Mouse (Mus musculus): ENCODE results near the gene Lect2.

Gene Lect2

DNA sequence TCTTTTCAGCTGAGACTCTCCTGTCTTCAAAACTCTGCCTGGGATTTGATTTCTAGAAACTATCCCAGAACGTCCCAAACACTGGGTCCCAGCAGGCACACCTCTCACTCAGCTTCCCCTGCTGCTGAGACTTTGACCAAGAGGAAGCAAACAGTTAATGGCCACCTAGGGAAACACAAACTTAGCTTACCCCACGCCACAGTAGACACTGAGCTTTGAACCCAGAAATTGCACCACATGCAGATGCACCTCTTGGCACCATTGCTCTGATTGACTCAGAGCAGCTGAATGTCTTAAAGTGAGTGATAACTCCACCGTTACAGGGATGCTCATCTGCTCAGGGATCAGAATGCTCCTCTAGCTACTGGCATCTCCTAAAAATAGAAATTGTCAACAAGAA is 10.5 kb upstream of the Lect2 start:
- intact Hi-C loops (cut with DNase I): loop anchor here (5.0 kb wide), 1 partner anchor 178 kb away; no protein-coding TSS in a partner anchor

DNA sequence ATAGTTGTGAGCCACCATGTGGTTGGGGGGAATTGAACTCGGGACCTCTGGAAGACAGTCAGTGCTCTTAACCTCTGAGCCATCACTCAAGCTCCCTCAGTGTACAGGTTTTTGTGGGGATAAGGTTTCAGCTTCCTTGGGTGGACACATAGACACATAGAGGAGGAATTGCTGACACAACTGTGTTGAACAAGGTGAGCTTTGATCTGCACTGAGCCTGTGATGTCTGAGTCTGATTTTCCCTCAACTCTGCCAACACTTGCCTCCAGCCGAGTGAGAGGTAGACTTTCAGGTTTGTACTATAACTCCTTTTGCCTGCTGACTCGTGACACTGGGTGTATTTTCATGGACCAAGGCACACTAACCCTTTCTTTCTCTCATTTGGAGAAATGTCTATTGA is 8.4 kb upstream of the Lect2 start:
- intact Hi-C loops (cut with DNase I): loop anchor here (5.0 kb wide), 1 partner anchor 181 kb away; no protein-coding TSS in a partner anchor

DNA sequence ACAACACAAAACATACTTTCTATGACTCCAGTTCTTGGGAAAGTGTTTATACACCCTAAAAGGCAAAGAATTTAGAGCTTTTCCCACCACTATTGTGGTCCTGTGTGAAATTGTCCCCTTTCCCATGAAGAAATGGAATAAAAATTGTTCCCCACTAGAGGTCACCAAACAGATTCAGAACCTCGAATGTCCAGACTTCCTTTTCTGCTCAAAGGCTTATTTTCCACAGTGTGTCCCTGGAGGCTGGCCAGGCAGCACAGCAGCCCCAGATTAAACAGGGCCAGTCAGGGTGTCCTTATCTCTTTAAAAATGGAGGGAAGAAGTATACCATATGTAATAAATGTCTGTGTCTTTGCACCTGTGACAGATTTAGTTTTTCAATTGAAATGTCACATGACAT is 7.7 kb upstream of the Lect2 start:
- intact Hi-C loops (cut with DNase I): loop anchor here (5.0 kb wide), 1 partner anchor 181 kb away; no protein-coding TSS in a partner anchor

DNA sequence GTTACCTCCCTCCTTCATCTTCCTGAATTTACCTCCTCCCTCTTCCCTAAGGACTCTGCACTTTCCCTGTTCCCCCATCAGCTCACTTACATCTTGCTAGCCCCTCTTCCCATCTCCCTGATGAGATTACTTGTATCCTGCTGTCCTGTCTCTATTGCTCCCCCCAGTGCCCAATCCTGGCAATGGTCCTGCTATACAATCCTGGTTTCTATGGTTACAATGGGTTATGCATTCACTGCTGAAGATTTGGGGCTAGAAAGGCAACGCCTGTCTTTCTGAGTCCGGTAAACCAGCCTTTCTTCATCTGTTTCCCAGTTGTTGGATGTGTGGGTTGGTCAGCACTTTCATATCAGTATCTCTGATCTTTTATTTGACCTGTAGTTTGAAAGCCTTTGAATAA is 6.1 kb upstream of the Lect2 start:
- intact Hi-C loops (cut with DNase I): loop anchor here (5.0 kb wide), 1 partner anchor 77 kb away; no protein-coding TSS in a partner anchor

DNA sequence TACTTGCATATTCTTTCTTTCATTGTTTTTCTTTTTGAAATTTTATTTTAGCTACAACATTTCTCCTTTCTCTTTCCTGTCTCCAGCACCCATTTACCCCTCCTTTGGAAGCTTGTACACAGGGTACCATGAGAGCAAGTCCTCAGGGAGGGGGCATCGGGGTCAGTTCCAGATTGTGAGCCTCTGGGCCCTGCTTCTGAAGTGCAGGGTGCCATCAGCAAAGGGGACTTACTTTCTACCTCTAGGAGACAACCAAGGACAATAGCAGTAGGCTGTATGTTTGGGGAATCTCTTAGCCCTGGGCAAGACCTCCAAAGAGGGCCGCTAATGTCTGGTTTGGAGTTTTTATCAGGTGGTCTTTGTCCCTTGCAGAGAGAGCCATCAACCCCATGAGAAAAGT is 5.6 kb upstream of the Lect2 start:
- intact Hi-C loops (cut with DNase I): loop anchor here (5.0 kb wide), 1 partner anchor 77 kb away; no protein-coding TSS in a partner anchor

DNA sequence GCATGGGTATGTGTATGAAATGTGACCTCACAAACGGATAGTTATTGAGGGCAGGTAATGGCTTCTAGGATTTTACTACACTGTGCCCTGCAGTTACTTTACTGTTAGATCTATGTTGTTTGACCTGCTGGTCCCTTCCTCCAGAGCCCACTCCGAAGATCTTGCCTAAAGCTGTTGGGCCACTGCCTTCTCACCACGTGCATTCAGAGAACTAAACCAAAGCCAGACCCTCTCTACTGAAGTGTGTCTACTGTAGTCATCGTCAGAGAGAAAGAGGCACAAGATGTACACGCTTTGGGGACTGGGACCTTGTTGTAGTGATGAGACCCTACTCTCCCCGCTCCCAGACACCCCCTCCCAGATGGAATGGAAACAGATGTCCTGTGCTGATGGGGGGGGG is 3.4 kb upstream of the Lect2 start:
- intact Hi-C loops (cut with DNase I): loop anchor here (5.0 kb wide), 1 partner anchor 74 kb away; no protein-coding TSS in a partner anchor

DNA sequence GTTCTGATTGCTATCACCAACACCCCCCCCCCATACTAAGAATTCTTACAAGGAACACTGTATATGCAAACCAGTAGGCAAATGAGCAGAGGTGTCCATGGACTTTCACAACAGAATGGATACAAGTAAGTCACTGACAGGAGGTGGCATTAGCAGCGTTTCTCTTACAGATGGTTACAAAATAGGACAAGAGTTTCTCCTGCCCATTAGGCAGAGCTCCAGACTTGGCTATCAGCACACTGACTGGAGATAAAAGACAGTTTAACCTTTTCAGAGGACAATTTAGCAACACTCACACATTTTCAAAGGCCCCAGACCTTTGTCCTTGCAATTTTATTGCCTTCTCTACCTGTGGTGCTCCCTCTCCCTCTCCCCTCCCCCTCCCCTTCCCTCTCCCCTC is 2.3 kb upstream of the Lect2 start:
- intact Hi-C loops (cut with DNase I): loop anchor here (5.0 kb wide), 1 partner anchor 73 kb away; no protein-coding TSS in a partner anchor

DNA sequence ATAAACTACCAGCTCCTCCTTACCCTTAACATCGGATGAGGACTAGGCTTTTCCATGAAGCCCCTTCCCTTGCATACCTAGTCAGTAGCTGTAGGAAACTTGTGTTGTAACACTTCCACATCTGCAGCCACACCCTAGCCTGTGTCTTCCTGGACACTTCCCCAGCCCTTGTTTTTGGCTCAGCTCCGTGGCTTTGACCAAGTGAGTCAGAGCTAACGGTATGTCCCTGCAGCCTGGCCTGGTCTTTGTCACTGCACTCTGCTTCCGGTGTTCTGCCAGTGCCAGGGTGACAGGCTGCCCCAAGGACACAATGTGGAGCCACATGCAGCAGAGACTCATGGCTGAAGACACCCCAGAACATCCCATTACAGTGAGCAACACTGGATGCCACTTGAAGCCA is 1.1 kb upstream of the Lect2 start:
- intact Hi-C loops (cut with DNase I): no loop called here

DNA sequence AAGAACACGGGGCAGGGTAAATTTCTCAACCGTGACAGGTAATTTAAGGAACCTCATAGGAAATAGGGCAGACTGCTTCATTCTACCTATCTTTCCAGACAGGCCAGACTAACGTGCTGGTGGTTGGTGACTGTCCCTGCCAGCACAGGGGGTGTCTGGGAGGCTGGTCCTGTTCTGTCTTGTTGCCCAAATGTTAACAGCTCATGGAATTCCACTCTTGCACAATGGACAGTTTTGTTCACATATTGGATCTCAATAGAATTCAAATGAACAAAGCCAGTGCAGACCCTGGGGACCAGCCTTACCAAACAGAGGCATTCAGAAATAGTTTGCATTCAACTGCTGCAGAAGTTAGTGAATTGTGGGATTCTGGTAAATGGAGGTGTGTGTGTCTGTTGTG is 3.3 kb downstream of the Lect2 start:
- intact Hi-C loops (cut with DNase I): no loop called here

DNA sequence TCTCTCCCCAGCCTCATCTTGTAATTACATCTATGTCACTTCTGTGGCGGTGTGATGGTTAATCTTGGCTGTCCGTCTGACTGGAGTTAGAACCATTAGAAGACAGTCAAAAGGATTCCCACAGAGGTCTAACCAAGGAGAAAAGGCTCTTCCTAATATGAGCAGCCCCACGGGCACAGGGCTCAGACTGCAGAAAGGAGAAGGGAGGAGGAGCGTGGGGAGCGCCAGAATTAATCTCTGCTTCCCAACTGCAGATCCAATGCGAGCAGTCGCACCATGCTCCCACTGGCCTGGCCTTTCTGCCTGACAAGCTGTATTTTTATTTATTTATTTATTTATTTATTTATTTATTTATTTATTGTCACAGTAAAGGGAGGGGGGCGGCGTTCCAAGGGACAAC is 4.5 kb downstream of the Lect2 start:
- intact Hi-C loops (cut with DNase I): no loop called here

DNA sequence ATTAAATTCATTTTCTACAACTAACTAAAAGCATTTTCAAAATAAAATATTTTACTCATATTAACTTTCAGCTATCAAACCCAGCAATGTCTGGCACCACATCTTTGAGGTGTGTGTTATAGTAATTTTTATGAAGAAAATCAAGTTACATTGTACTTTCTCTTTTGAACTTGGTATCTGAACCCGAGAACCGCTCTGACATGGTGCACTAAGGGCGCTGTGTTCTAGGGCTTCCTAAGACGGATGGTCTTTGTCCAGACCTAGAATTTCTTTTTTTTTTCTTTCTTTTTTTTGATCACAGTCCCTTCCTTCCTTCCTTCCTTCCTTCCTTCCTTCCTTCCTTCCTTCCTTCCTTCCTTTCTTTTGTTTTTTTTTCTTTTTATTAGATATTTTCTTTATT is 8.5 kb downstream of the Lect2 start:
- intact Hi-C loops (cut with DNase I): loop anchor here (5.0 kb wide), 1 partner anchor 63 kb away; no protein-coding TSS in a partner anchor

DNA sequence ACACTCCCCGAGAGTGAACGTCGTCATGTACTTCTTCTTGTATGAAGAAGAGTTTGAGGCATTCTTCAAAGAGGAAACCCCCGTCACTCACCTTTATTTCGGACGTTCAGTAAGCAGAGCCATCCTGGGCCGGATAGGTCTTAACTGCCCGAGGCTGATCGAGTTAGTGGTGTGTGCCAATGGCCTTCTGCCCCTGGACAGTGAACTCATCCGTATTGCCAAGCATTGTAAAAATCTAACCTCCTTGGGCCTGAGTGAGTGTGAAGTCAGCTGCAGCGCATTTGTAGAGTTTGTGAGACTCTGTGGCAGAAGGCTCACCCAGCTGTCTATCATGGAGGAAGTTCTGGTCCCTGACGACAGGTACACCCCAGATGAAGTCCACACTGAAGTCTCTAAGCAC is 11.3 kb downstream of the Lect2 start:
- intact Hi-C loops (cut with DNase I): loop anchor here (5.0 kb wide), 1 partner anchor 60 kb away; no protein-coding TSS in a partner anchor

DNA sequence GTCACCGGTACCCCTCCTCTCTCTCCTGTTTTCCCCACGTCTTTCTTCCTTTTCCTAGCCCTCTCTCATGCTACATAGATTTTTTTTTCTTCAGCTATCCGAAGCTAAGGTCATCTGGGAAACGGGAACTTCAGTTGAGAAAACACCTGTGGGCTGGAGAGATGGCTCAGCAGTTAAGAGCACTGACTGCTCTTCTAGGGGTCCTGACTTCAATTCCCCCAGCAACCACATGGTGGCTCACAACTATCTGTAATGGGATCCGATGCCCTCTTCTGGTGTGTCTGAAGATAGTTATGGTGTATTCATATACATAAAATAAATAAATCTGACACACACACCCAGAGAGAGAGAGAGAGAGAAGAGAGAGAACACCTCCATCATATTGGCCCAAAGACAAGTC is 12.7 kb downstream of the Lect2 start:
- intact Hi-C loops (cut with DNase I): loop anchor here (5.0 kb wide), 1 partner anchor 58 kb away; no protein-coding TSS in a partner anchor

DNA sequence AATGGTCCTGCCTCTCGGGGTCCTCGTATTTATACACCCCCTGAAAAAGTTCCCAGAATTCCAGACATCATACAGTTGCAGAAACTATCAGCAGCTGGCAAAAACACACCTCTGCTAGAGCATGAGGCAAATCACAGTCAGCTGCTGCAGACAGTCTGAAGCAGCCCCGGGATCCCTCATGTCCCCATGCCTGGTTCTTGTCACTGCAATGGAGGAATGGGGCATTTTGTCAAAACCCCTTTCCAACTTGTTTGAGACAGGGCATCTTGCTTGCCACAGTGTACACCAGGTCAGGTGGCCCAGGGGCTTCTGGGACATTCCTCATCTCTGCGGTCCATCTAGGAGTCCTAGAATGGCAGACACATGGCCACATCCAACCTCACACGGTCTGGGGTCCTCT is 13.4 kb downstream of the Lect2 start:
- intact Hi-C loops (cut with DNase I): loop anchor here (5.0 kb wide), 1 partner anchor 58 kb away; no protein-coding TSS in a partner anchor

DNA sequence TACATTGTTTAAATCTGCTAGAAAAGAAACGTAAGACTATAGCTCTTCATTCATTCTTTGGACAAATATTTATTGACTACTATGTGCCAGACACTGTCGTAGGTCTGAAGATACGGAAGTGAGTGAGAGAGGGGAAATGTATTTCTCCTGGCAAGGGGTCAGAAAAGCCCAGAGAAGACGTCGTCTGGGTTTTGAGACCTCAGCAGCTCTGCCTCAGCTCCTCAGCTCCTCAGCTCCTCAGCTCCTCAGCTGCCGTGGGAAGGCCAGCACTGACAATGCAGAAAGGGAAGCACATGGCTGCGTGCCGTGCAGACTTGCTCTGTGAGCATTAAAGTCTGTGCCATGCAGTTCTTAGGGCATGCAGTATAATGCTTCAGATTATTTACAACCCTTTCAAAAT is 18.6 kb downstream of the Lect2 start:
- intact Hi-C loops (cut with DNase I): no loop called here

DNA sequence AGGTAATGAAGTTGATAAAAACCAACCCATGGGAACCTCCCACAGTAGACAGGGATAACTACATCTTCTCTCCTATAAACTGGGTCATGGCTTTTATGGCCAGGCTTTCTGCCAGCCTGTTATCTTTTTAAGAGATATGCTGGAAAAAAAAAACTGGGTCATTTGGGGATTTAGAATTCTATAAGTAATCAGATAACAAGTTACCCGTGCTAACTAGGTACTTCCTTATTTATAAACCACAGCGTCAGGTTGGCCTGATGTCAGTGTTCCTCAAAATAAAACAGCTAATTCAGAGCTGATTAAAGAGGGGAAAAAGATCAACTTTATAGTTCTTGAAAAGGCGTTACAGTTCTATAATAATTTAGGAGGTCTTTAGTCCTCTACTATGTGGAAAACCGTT is 19.3 kb downstream of the Lect2 start:
- intact Hi-C loops (cut with DNase I): no loop called here

DNA sequence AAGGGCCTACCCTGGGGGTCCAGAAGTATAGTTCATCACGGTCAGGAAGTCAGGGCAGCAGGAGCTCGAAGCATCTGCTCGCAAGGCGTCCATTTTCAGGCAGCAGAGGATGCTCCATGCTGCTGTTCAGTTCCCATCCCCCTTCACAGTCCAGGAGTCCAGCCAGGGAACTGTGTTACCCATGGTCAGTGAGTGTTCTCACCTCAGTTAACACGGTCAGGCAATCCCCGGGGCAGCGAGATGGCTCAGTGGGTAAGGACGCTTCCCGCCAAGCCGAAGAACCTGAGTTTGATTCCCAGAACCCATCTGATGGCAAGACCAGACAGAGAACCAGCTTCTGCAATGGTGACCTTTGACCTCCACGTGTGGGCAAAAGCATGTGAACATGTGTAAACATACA is 20.0 kb downstream of the Lect2 start:
- intact Hi-C loops (cut with DNase I): no loop called here

DNA sequence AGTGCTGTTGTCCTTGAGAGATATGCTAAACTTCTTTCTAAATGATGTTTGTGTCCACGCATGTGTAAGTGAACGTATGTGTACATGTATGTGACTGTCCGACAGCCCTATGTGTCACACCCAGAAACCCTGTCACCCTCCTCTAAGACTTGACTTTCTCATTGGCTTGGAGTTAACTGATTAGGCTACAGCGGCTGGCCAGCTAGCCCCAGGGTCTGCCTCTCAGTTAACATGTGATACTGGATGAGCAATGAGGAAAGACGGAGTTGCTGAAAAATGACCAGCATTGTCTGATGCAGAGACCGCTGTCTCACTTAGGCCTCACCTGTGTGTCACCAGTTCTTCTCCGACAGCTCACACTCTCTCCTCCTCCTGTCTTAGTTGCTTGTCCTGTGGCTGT is 20.5 kb downstream of the Lect2 start:
- intact Hi-C loops (cut with DNase I): no loop called here

DNA sequence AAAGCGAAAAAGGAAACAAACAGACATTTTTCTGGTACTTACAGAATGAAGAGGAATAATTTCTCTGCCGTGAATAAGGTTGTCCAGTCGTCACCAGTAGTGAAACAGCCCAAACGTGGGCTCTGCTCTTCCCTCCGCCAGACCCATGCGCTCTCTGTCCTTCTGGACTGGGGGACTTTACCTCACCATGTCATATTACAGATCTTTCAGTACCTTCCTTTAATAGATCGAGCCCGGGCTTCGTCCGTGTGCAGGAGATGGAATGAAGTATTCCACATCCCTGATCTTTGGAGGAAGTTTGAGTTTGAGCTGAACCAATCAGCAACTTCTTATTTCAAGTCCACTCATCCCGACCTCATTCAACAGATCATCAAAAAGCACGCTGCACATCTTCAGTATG is 21.4 kb downstream of the Lect2 start:
- intact Hi-C loops (cut with DNase I): no loop called here

DNA sequence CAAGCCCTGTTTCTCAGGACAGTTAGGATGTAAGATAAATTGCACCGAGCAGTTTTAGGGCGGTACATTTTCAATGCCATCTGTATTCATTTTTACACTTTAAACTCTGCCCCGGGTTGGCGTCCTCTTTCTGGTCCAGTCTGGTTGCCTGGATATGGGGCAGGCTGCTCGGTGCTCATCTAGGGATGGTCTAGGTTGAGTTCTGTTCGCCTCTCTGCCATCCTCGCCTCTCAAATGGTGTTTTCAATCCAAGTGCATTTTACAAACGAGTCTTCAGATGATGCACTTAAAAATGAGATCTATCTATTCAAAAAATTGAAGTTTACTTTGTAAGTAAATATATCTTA is 25.5 kb downstream of the Lect2 start:
- intact Hi-C loops (cut with DNase I): no loop called here

DNA sequence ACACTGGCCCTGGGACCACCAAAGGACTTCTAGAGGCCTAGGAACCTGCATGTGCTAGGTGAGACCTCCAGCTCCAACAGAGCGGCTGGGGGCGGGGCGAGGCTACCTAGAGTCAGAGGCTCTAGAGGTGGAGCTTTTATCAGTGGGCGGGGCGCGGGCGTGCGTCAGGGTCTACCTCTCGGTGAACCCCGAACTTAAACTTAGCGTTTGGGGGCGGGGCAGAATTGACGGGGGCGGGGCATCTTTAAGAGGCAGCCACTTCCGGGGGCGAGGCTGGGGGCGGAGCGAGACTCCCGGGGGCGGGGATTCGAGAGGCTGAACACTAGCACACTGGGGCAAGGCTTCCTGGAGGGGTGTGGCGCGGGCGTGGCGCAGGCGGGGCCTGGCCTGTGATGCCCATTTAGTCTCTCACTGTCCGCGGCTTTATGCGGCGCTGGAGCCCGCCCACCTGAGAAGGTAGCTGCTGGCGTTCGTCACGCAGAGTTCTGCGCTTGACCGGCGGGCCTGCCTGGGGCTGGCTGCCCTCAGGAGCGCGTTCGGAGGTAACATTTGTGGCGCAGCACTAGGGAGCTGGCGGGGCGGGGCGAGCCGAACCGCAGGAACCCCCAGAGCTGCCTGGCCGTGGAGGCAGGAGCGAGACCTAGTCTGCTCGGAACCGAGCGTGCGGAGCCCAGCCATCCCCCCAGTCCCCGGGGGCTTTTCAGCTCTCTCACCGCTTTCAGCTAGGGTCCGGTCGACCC is 26.1 kb downstream of the Lect2 start, which contains the start of gene Fbxl21:
Gene Fbxl21 (plus strand): TSS at position 392 of the 740 bp plus-strand sequence.
- intact Hi-C loops (cut with DNase I): no loop called here

DNA sequence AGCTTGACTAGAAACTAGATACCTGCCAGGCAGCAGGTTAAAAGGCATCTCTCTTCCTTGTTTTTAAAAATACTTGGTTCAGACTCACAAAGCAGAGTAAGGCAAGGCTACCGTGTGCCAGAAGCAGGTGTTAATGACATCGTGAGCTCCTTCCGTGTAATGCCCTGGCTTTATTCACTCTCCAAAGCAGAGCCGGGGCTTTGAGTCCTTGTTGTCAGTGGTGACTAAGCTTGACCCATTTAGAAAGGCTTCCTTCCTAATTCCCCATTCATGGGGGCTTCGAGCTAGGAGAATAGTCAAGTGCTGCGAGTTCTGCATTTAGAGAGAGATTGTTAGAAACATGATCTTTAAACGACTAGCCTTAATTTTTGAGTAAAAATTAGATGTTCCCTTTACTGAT is 31.5 kb downstream of the Lect2 start:
- intact Hi-C loops (cut with DNase I): no loop called here

DNA sequence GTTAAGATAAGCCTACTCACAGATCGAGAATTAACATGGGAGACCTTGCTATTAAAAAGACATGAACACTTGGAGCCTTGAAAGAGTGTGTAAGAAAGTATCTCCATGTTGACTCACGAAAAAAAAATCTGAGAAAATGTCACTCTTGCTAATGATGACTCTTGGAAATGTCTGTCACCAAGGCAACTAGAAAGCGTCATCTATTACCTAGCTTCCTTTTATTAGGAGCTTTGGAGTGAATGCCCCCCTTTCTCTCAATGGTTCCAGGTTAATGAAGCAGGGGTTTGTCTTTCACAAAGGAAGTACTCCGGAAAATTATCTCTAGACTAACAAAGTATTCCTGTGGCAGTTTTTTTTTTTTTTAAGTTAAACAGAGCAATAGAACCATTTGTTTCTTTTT is 32.0 kb downstream of the Lect2 start:
- intact Hi-C loops (cut with DNase I): no loop called here
